In the genomic region with DNA sequence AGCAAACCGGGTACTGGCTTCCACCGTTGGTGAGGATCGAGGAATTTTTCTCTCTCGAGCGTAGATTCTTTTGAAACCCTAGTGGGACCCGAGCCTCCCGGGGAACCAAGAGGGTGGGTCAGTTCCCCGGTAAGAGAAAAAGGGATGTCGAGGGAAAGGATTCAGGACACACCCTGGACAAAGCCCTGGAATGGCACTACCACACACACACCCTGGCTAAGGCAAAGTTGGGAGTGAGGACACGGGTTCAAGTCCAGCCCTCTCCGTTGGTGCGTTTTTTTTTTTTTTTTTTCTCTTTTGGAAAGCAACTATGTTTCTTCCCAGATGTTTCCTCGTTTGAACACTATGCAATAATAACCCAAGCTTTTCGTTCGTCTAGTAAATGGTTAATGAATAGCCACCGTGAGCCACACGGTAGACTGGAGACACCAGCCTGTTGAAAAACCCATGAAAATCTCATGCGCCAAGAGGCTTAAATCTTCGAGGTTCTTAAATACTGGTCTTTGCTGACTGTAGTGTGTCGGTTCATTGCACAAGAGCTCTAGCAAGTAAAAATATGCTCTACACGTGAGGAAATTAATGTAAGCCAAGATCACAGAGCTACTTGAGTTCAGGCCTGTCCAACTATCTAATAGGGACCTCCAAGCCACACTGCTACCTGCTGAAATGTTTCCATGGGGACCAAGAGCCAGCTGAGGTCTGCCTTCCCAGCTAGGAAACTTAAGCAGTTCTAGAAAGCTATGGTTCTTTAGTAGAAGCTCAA, we compare ENCODE assay signal across 7 mouse cellular contexts. TPM values are rescaled to one million over a fixed set of nuclear protein-coding genes. Genes with fewer than 3 reads are reported as not detected.
DNase-seq lines count a peak whose midpoint lies in the region; ATAC-seq and TF ChIP-seq lines count a peak whose summit lies in the region.

No protein-coding gene starts in this region.

- no peaks in the 10 kb centered on the region for H3K27me3 ChIP-seq in lung, embryonic 15.5 days
- H3K27me3 ChIP-seq in embryonic facial prominence, embryonic 13.5 days, result no peaks in the 10 kb centered on the region
- H3K27me3 ChIP-seq in small intestine, adult 2 months (ENCODE audit: control insufficient read depth, insufficient read depth, low read length), result no peaks in the 10 kb centered on the region

- peak overlapping the region; percentile 84 for H3K9ac ChIP-seq in lung, embryonic 15.5 days
- H3K9ac ChIP-seq in embryonic facial prominence, embryonic 13.5 days, result peak overlapping the region; percentile 98

- H3K9me3 ChIP-seq in lung, embryonic 15.5 days, result no peaks in the 10 kb centered on the region
- no peaks in the 10 kb centered on the region for H3K9me3 ChIP-seq in embryonic facial prominence, embryonic 13.5 days

- peak overlapping the region; percentile 94 for H3K4me3 ChIP-seq in lung, embryonic 15.5 days
- peak overlapping the region; percentile 84 for H3K4me3 ChIP-seq in embryonic facial prominence, embryonic 13.5 days
- H3K4me3 ChIP-seq in small intestine, adult 2 months (ENCODE audit: low read depth, low read length), result peak overlapping the region; percentile 94

- peaks cover 37% of the 10 kb centered on the region for H3K36me3 ChIP-seq in lung, embryonic 15.5 days
- peaks cover 44% of the 10 kb centered on the region for H3K36me3 ChIP-seq in embryonic facial prominence, embryonic 13.5 days
- H3K36me3 ChIP-seq in small intestine, adult 2 months (ENCODE audit: control insufficient read depth, insufficient read depth, low read length), result peaks cover 31% of the 10 kb centered on the region

- ATAC-seq in lung, embryonic 15.5 days (ENCODE audit: borderline replicate concordance, extremely low read depth, low FRiP score, low TSS enrichment), result peak; percentile 4; the same call in 1 of the 2 replicates
- ATAC-seq in embryonic facial prominence, embryonic 13.5 days (ENCODE audit: insufficient number of reproducible peaks, insufficient read depth, low FRiP score, low TSS enrichment, low read depth), result no peak

- WGBS in lung, embryonic 15.5 days, result 11% methylated on average over 21 of the region's 21 CpGs
- WGBS in embryonic facial prominence, embryonic 13.5 days, result 25% methylated on average over 21 of the region's 21 CpGs
- 12% methylated on average over 21 of the region's 21 CpGs for WGBS in small intestine, adult 2 months

- H3K4me1 ChIP-seq in lung, embryonic 15.5 days, result peaks cover 23% of the 10 kb centered on the region
- H3K4me1 ChIP-seq in embryonic facial prominence, embryonic 13.5 days, result peaks cover 20% of the 10 kb centered on the region
- peaks cover 2% of the 10 kb centered on the region; the same call in 1 of the 2 replicates for H3K4me1 ChIP-seq in small intestine, adult 2 months (ENCODE audit: control insufficient read depth, insufficient read depth, insufficient read length, low read length)

- no peak for DNase-seq in lung, postnatal 25 days (ENCODE audit: low spot score)
- DNase-seq in kidney, postnatal 14 days, result peak; percentile 34
- no peak for DNase-seq in retina, postnatal 1 day
- DNase-seq in embryo, embryonic 10.5 days (ENCODE audit: low spot score), result no peak

- TF ChIP-seq CTCF in small intestine, adult 2 months (IDR thresholded peaks at IDR 0.05; ENCODE audit: extremely low read depth, insufficient read length, insufficient replicate concordance, low read depth, low read length), result peak; percentile 39; the same call in 1 of the 2 replicates

- H3K4me2 ChIP-seq in lung, embryonic 15.5 days, result peak overlapping the region; percentile 78
- peak overlapping the region; percentile 81 for H3K4me2 ChIP-seq in embryonic facial prominence, embryonic 13.5 days

- peak overlapping the region; percentile 99 for H3K27ac ChIP-seq in lung, embryonic 15.5 days
- peak overlapping the region; percentile 99 for H3K27ac ChIP-seq in embryonic facial prominence, embryonic 13.5 days
- H3K27ac ChIP-seq in small intestine, adult 2 months (ENCODE audit: insufficient read depth, low read depth, low read length), result peak overlapping the region; percentile 96

- no peak for TF ChIP-seq POLR2A in small intestine, adult 2 months (IDR thresholded peaks at IDR 0.05; ENCODE audit: low read depth, low read length)

RNA-seq across cellular contexts. Expression of gene Usb1, which starts 0.5 kb away (rescaled TPM):
- 39.6 and 40.4 TPM in 2 replicates for polyA plus RNA-seq in lung, embryonic 15.5 days (2015; fragmentation: Nextera tagmentation; extraction: Ambion mirVana)
- polyA plus RNA-seq in embryonic facial prominence, embryonic 13.5 days (2015; fragmentation: Nextera tagmentation; extraction: Ambion mirVana), result 44.2 and 45.2 TPM in 2 replicates
- polyA plus RNA-seq in small intestine, adult 2 months (2012; rRNA removed), result 13.4 and 21.2 TPM in 2 replicates

RNA-seq across cellular contexts. Expression of gene Zfp319, which starts 0.9 kb away (rescaled TPM):
- polyA plus RNA-seq in lung, embryonic 15.5 days (2015; fragmentation: Nextera tagmentation; extraction: Ambion mirVana), result 8.2 and 9.4 TPM in 2 replicates
- polyA plus RNA-seq in embryonic facial prominence, embryonic 13.5 days (2015; fragmentation: Nextera tagmentation; extraction: Ambion mirVana), result 9.7 and 10.9 TPM in 2 replicates
- polyA plus RNA-seq in small intestine, adult 2 months (2012; rRNA removed), result 5.2 and 8.7 TPM in 2 replicates

RNA-seq across cellular contexts. Expression of gene Mmp15, which starts 19.4 kb away (rescaled TPM):
- 18.1 and 20.4 TPM in 2 replicates for polyA plus RNA-seq in lung, embryonic 15.5 days (2015; fragmentation: Nextera tagmentation; extraction: Ambion mirVana)
- polyA plus RNA-seq in embryonic facial prominence, embryonic 13.5 days (2015; fragmentation: Nextera tagmentation; extraction: Ambion mirVana), result 8.4 and 8.5 TPM in 2 replicates
- 19.7 and 28.7 TPM in 2 replicates for polyA plus RNA-seq in small intestine, adult 2 months (2012; rRNA removed)

RNA-seq across cellular contexts. Expression of gene Tepp, which starts 22.3 kb away (rescaled TPM):
- 0.63 and 0.64 TPM in 2 replicates for polyA plus RNA-seq in lung, embryonic 15.5 days (2015; fragmentation: Nextera tagmentation; extraction: Ambion mirVana)
- polyA plus RNA-seq in embryonic facial prominence, embryonic 13.5 days (2015; fragmentation: Nextera tagmentation; extraction: Ambion mirVana), result 1.0 TPM in 1 of 2 replicates, not detected in the other
- not detected in 2 replicates for polyA plus RNA-seq in small intestine, adult 2 months (2012; rRNA removed)

RNA-seq across cellular contexts. Expression of gene Cngb1, which starts 26.2 kb away (rescaled TPM):
- polyA plus RNA-seq in lung, embryonic 15.5 days (2015; fragmentation: Nextera tagmentation; extraction: Ambion mirVana), result 0.25 and 0.99 TPM in 2 replicates
- polyA plus RNA-seq in embryonic facial prominence, embryonic 13.5 days (2015; fragmentation: Nextera tagmentation; extraction: Ambion mirVana), result 0.14 and 0.54 TPM in 2 replicates
- polyA plus RNA-seq in small intestine, adult 2 months (2012; rRNA removed), result 0.13 and 0.15 TPM in 2 replicates
